Mouse (Mus musculus) urinary bladder, postnatal 25 days (tissue): Measurements from ENCODE around the gene Wasl.

Experiments
- DNase-seq: peaks from one replicate; pipeline ENCODE4 v3.0.0; 2022; ENCODE audit warnings: low spot score

The Wasl gene

GRCm38 (mm10) chr6:24664867-24665458, at the start of gene Wasl:
Wasl (minus strand) TSS chr6:24665009.
- DNase-seq, result peak; percentile 98

GRCm38 (mm10) chr6:24707499-24707898, 42.7 kb upstream of the Wasl start:
- no peak for DNase-seq

- DNase-seq, result no peak
These were observed 42.3 kb upstream of the Wasl start for GRCm38 (mm10) chr6:24707090-24707489.

- DNase-seq, result no peak
These were observed 32.4 kb upstream of the Wasl start for GRCm38 (mm10) chr6:24697216-24697615.

- DNase-seq, result no peak
These were observed 31.3 kb upstream of the Wasl start for GRCm38 (mm10) chr6:24696117-24696516.

- no peak for DNase-seq
These were observed 29.9 kb upstream of the Wasl start for GRCm38 (mm10) chr6:24694455-24695410.

- no peak for DNase-seq
These were observed 23.1 kb upstream of the Wasl start for GRCm38 (mm10) chr6:24687871-24688270.

GRCm38 (mm10) chr6:24683113-24683512, 18.3 kb upstream of the Wasl start:
- DNase-seq, result no peak

- no peak for DNase-seq
These were observed 3.0 kb upstream of the Wasl start for GRCm38 (mm10) chr6:24667829-24668228.

- DNase-seq, result no peak
These were observed 1.4 kb upstream of the Wasl start for GRCm38 (mm10) chr6:24666248-24666647.

GRCm38 (mm10) chr6:24664133-24664866, 509 bp downstream of the Wasl start:
- DNase-seq, result peak; percentile 46

- no peak for DNase-seq
These were observed 1.3 kb downstream of the Wasl start for GRCm38 (mm10) chr6:24663196-24664132.

- DNase-seq, result no peak
These were observed 2.3 kb downstream of the Wasl start for GRCm38 (mm10) chr6:24662483-24662882.

GRCm38 (mm10) chr6:24661879-24662278, 2.9 kb downstream of the Wasl start:
- DNase-seq, result no peak

GRCm38 (mm10) chr6:24657647-24658387, 7.0 kb downstream of the Wasl start:
- no peak for DNase-seq

- no peak for DNase-seq
These were observed 8.7 kb downstream of the Wasl start for GRCm38 (mm10) chr6:24656094-24656493.

- DNase-seq, result no peak
These were observed 13.3 kb downstream of the Wasl start for GRCm38 (mm10) chr6:24651538-24651937.

- no peak for DNase-seq
These were observed 14.1 kb downstream of the Wasl start for GRCm38 (mm10) chr6:24650719-24651118.

- DNase-seq, result no peak
These were observed 16.4 kb downstream of the Wasl start for GRCm38 (mm10) chr6:24648403-24648802.

GRCm38 (mm10) chr6:24647103-24647691, 17.6 kb downstream of the Wasl start:
- DNase-seq, result no peak
